Mouse (Mus musculus) intestine, embryonic 14.5 days (tissue): ENCODE data around the gene Pik3cb. TPM values are rescaled to one million over a fixed set of nuclear protein-coding genes. Genes with fewer than 3 reads are reported as not detected.

Experiments used
- ATAC-seq: fragments of 200-750 bp; cut with Nextera tagmentation; replicated peaks from 2 replicates; pipeline ENCODE4 v1.8.0; 2017; ENCODE audit warnings: low read depth, moderate number of reproducible peaks, moderate TSS enrichment, moderate library complexity; ENCODE audit not compliant: low FRiP score, low TSS enrichment
- DNase-seq: peaks from one replicate; pipeline ENCODE4 v3.0.0-alpha.2; 2018; ENCODE audit warnings: low spot score
- H3K27ac ChIP-seq: fragments of 300-500 bp; sonication (generic); 2 replicates; pipeline ENCODE4 v1.5.1; 2014; ENCODE audit warnings: low read depth, mild to moderate bottlenecking, control low read depth
- H3K27me3 ChIP-seq: fragments of 300-500 bp; sonication (generic); replicated peaks from 2 replicates; pipeline ENCODE4 v1.6.1; 2014; ENCODE audit warnings: low read length, control low read depth; ENCODE audit not compliant: control insufficient read depth, insufficient read depth
- H3K36me3 ChIP-seq: fragments of 300-500 bp; sonication (generic); 2 replicates; pipeline ENCODE4 v1.6.1; 2014; ENCODE audit warnings: low read length, control low read depth; ENCODE audit not compliant: control insufficient read depth, insufficient read depth
- H3K4me1 ChIP-seq: fragments of 300-500 bp; sonication (generic); replicated peaks from 2 replicates; pipeline ENCODE4 v1.6.1; 2014; ENCODE audit warnings: low read length, control low read depth, mixed read lengths; ENCODE audit not compliant: control insufficient read depth, insufficient read depth
- H3K4me2 ChIP-seq: fragments of 300-500 bp; sonication (generic); 2 replicates; pipeline ENCODE4 v1.6.1; 2014; ENCODE audit warnings: low read length
- H3K4me3 ChIP-seq: fragments of 300-500 bp; sonication (generic); 2 replicates; pipeline ENCODE4 v1.5.1; 2014; ENCODE audit warnings: low read depth, low read length, control low read depth, mixed read lengths
- H3K9ac ChIP-seq: fragments of 300-500 bp; sonication (generic); 2 replicates; pipeline ENCODE4 v1.6.1; 2014; ENCODE audit warnings: mild to moderate bottlenecking, low read length
- H3K9me3 ChIP-seq: fragments of 300-500 bp; sonication (generic); 2 replicates; pipeline ENCODE4 v1.6.1; 2016; ENCODE audit warnings: low read length, control low read depth; ENCODE audit not compliant: control insufficient read depth
- WGBS: fragments of 180-500 bp; shearing (Covaris S2); extraction: QIAGEN DNeasy Blood & Tissue Kit; methylation state at CpG from one replicate; pipeline ENCODE4 v1.1.7; 2014; 5-methylcytosine and 5-hydroxymethylcytosine counted together
- polyA plus RNA-seq: library from polyadenylated mRNA; unstranded; fragments of >200 nt; fragmentation: Nextera tagmentation; extraction: Ambion mirVana; gene quantifications from 2 replicates; pipeline ENCODE4 v1.2.1, GENCODE M21; 2014

The Pik3cb gene
- polyA plus RNA-seq, 1 experiment from 2014 or later: 0.88 TPM

- WGBS: 59% methylated on average over 6 of the region's 6 CpGs
- Histone ChIP-seq H3K36me3 (no peaks in the 10 kb centered on the region), H3K9ac (no peak overlapping the region), H3K9me3 (no peaks in the 10 kb centered on the region), H3K4me3 (no peak overlapping the region), H3K4me1 (no peaks in the 10 kb centered on the region), H3K4me2 (no peak overlapping the region), H3K27me3 (no peaks in the 10 kb centered on the region), H3K27ac (no peak overlapping the region)
- DNase-seq (no peak), ATAC-seq (no peak)
Observed at GRCm38 (mm10) chr9:99049760-99050159, 90.7 kb downstream of the Pik3cb start.

- 71% methylated on average over 1 of the region's 1 CpGs for WGBS
- H3K36me3 ChIP-seq: no peaks in the 10 kb centered on the region
- H3K4me1 ChIP-seq: no peaks in the 10 kb centered on the region
- H3K27me3 ChIP-seq: no peaks in the 10 kb centered on the region
- DNase-seq (no peak), ATAC-seq (no peak)
- no peak overlapping the region for H3K9ac ChIP-seq
- H3K9me3 ChIP-seq: no peaks in the 10 kb centered on the region
- H3K4me2 ChIP-seq: no peak overlapping the region
- H3K4me3 ChIP-seq: no peak overlapping the region
- no peak overlapping the region for H3K27ac ChIP-seq
Observed at GRCm38 (mm10) chr9:99048724-99049250, 91.6 kb downstream of the Pik3cb start.

- 90% methylated on average over 8 of the region's 8 CpGs for WGBS
- no peaks in the 10 kb centered on the region for H3K9me3 ChIP-seq
- H3K27ac ChIP-seq: no peak overlapping the region
- H3K36me3 ChIP-seq: no peaks in the 10 kb centered on the region
- no peak overlapping the region for H3K4me3 ChIP-seq
- H3K9ac ChIP-seq: no peak overlapping the region
- no peaks in the 10 kb centered on the region for H3K27me3 ChIP-seq
- no peak for ATAC-seq
- no peaks in the 10 kb centered on the region for H3K4me1 ChIP-seq
- no peak for DNase-seq
- no peak overlapping the region for H3K4me2 ChIP-seq
Observed at GRCm38 (mm10) chr9:99044761-99045160, 95.7 kb downstream of the Pik3cb start.

- H3K36me3 ChIP-seq: no peaks in the 10 kb centered on the region
- H3K4me3 ChIP-seq: no peak overlapping the region
- H3K4me1 ChIP-seq: no peaks in the 10 kb centered on the region
- no peak for ATAC-seq
- no peak overlapping the region for H3K4me2 ChIP-seq
- no peak for DNase-seq
- no peaks in the 10 kb centered on the region for H3K9me3 ChIP-seq
- H3K27me3 ChIP-seq: no peaks in the 10 kb centered on the region
- no peak overlapping the region for H3K9ac ChIP-seq
- WGBS: 85% methylated on average over 4 of the region's 4 CpGs
- H3K27ac ChIP-seq: no peak overlapping the region
Observed at GRCm38 (mm10) chr9:99042641-99043040, 97.8 kb downstream of the Pik3cb start.

- ATAC-seq (no peak), DNase-seq (no peak)
- Histone ChIP-seq H3K27me3 (no peaks in the 10 kb centered on the region), H3K4me2 (no peak overlapping the region), H3K4me3 (no peak overlapping the region), H3K4me1 (no peaks in the 10 kb centered on the region), H3K9ac (no peak overlapping the region), H3K27ac (no peak overlapping the region), H3K9me3 (no peaks in the 10 kb centered on the region), H3K36me3 (no peaks in the 10 kb centered on the region)
- 64% methylated on average over 9 of the region's 9 CpGs for WGBS
Observed at GRCm38 (mm10) chr9:99041994-99042393, 98.4 kb downstream of the Pik3cb start.

GRCm38 (mm10) chr9:99035575-99035974 is 104.8 kb downstream of the Pik3cb start, which contains the start of gene Gm1123:
Gm1123 (minus strand) TSS chr9:99035715.
- H3K27ac ChIP-seq: no peak within 1 kb of the TSS
- no peak; the same call in 1 of the 2 replicates for ATAC-seq

GRCm38 (mm10) chr9:99034111-99034510 is 106.3 kb downstream of the Pik3cb start:
- Histone ChIP-seq H3K36me3 (no peaks in the 10 kb centered on the region), H3K9ac (no peak overlapping the region), H3K9me3 (no peaks in the 10 kb centered on the region), H3K4me2 (no peak overlapping the region), H3K27ac (no peak overlapping the region), H3K4me1 (no peaks in the 10 kb centered on the region), H3K4me3 (no peak overlapping the region), H3K27me3 (no peaks in the 10 kb centered on the region)
- DNase-seq: no peak
- no peak for ATAC-seq
- 89% methylated on average over 8 of the region's 8 CpGs for WGBS

More at GRCm38 (mm10) chr9:99035575-99035974, 104.8 kb downstream of the Pik3cb start, which contains the start of gene Gm1123:
- no peak within 1 kb of the TSS for H3K9ac ChIP-seq
- no peaks in the 10 kb centered on the region for H3K36me3 ChIP-seq
- no peaks in the 10 kb centered on the region for H3K9me3 ChIP-seq
- no peak within 1 kb of the TSS for H3K4me3 ChIP-seq
- DNase-seq: no peak
- WGBS: 81% methylated on average over 12 of the region's 12 CpGs
- H3K27me3 ChIP-seq: no peaks in the 10 kb centered on the region
- no peak within 1 kb of the TSS for H3K4me2 ChIP-seq
- no peaks in the 10 kb centered on the region for H3K4me1 ChIP-seq

- H3K4me3 ChIP-seq: no peak overlapping the region
- H3K36me3 ChIP-seq: no peaks in the 10 kb centered on the region
- no peak overlapping the region for H3K27ac ChIP-seq
- no peaks in the 10 kb centered on the region for H3K9me3 ChIP-seq
- DNase-seq: no peak
- H3K4me2 ChIP-seq: no peak overlapping the region
- no peaks in the 10 kb centered on the region for H3K4me1 ChIP-seq
- no peak for ATAC-seq
- 76% methylated on average over 8 of the region's 8 CpGs for WGBS
- H3K9ac ChIP-seq: no peak overlapping the region
- H3K27me3 ChIP-seq: no peaks in the 10 kb centered on the region
Observed at GRCm38 (mm10) chr9:99032031-99032430, 108.4 kb downstream of the Pik3cb start.

- no peak for ATAC-seq
- no peak for DNase-seq
- no peak overlapping the region for H3K4me2 ChIP-seq
- H3K36me3 ChIP-seq: no peaks in the 10 kb centered on the region
- H3K4me1 ChIP-seq: no peaks in the 10 kb centered on the region
- H3K4me3 ChIP-seq: no peak overlapping the region
- H3K27me3 ChIP-seq: no peaks in the 10 kb centered on the region
- no peaks in the 10 kb centered on the region for H3K9me3 ChIP-seq
- no peak overlapping the region for H3K27ac ChIP-seq
- WGBS: 81% methylated on average over 4 of the region's 4 CpGs
- H3K9ac ChIP-seq: no peak overlapping the region
Observed at GRCm38 (mm10) chr9:99021751-99022150, 118.7 kb downstream of the Pik3cb start.
